Mouse (Mus musculus): Measurements from ENCODE around the gene Chd3.

- TF ChIP-seq CTCF (IDR thresholded peaks at IDR 0.05; ENCODE audit: low read depth) (no peak), EP300 (IDR thresholded peaks at IDR 0.05; ENCODE audit: low read depth) (peak; percentile 64; the same call in 1 of the 2 replicates)
These were observed 48.5 kb upstream of the Chd3 start for GRCm38 (mm10) chr11:69417449-69418384.
